Mouse (Mus musculus) adrenal gland, adult (tissue): ENCODE measurements at regions not wholly inside any gene's neighbourhood (a gene's known extent, or its start where the extent isn't known, plus 50 kb on each side); places are given as distances from the start of the nearest gene placed in this dataset.
A peak's percentile ranks its signal among the peaks of the same experiment; 100 is the strongest.

Experiments
- DNase-seq, 2 experiments: peaks; one replicate each; pipeline ENCODE4 v3.0.0; 2022 to 2023; ENCODE audit warnings: low spot score in 1 of 2; ENCODE audit not compliant: inconsistent age in 2 of 2

- DNase-seq, result no peak
These were observed 210.1 kb downstream of the Gja1 start for GRCm38 (mm10) chr10:56587205-56587604.

- peak in 1 of 2 experiments; percentile 45 for DNase-seq
These were observed 220.3 kb downstream of the Gja1 start for GRCm38 (mm10) chr10:56597382-56597781.

GRCm38 (mm10) chr10:56598191-56598590 lies 221.1 kb downstream of the Gja1 start:
- peak in 1 of 2 experiments; percentile 70 for DNase-seq

GRCm38 (mm10) chr10:56599923-56600322 lies 222.8 kb downstream of the Gja1 start:
- DNase-seq, result peak; percentile 12 to 33

- peak; percentile 29 to 77 for DNase-seq
These were observed 234.6 kb downstream of the Gja1 start for GRCm38 (mm10) chr10:56611564-56612288.

- DNase-seq, result no peak
These were observed 265.5 kb downstream of the Gja1 start for GRCm38 (mm10) chr10:56642656-56643055.

GRCm38 (mm10) chr10:56643376-56644135 lies 266.4 kb downstream of the Gja1 start:
- no peak for DNase-seq

- DNase-seq, result no peak
These were observed 283.4 kb downstream of the Gja1 start for GRCm38 (mm10) chr10:56660501-56660900.

- DNase-seq, result no peak
These were observed 296.8 kb downstream of the Gja1 start for GRCm38 (mm10) chr10:56673919-56674318.

GRCm38 (mm10) chr10:56682901-56683300 lies 305.8 kb downstream of the Gja1 start:
- no peak for DNase-seq

GRCm38 (mm10) chr10:56685655-56686250 lies 308.6 kb downstream of the Gja1 start:
- peak; percentile 11 to 53 for DNase-seq

- no peak for DNase-seq
These were observed 314.3 kb downstream of the Gja1 start for GRCm38 (mm10) chr10:56691467-56691866.

- DNase-seq, result no peak
These were observed 318.0 kb downstream of the Gja1 start for GRCm38 (mm10) chr10:56695100-56695499.

- DNase-seq, result peak in 1 of 2 experiments; percentile 61
These were observed 323.0 kb downstream of the Gja1 start for GRCm38 (mm10) chr10:56700126-56700525.

GRCm38 (mm10) chr10:56708411-56708810 lies 331.3 kb downstream of the Gja1 start:
- peak in 1 of 2 experiments; percentile 39 for DNase-seq

GRCm38 (mm10) chr10:56708886-56709285 lies 331.8 kb downstream of the Gja1 start:
- no peak for DNase-seq

- no peak for DNase-seq
These were observed 335.5 kb downstream of the Gja1 start for GRCm38 (mm10) chr10:56712611-56713105.

- DNase-seq, result no peak
These were observed 359.9 kb downstream of the Gja1 start for GRCm38 (mm10) chr10:56737073-56737472.

- DNase-seq, result no peak
These were observed 362.5 kb downstream of the Gja1 start for GRCm38 (mm10) chr10:56739621-56740020.

GRCm38 (mm10) chr10:56752134-56752533 lies 375.0 kb downstream of the Gja1 start:
- DNase-seq, result peak; percentile 7 to 45

- DNase-seq, result peak; percentile 9 to 80
These were observed 376.4 kb downstream of the Gja1 start for GRCm38 (mm10) chr10:56753576-56753975.
